Mouse (Mus musculus) spleen, postnatal 4 days (tissue): ENCODE measurements around the gene Anapc16.
A peak's percentile ranks its signal among the peaks of the same experiment; 100 is the strongest.

Experiments
- DNase-seq, 2 experiments: peaks; one replicate each; pipeline ENCODE4 v3.0.0; 2022; ENCODE audit warnings: low spot score in 2 of 2

The Anapc16 gene

DNA sequence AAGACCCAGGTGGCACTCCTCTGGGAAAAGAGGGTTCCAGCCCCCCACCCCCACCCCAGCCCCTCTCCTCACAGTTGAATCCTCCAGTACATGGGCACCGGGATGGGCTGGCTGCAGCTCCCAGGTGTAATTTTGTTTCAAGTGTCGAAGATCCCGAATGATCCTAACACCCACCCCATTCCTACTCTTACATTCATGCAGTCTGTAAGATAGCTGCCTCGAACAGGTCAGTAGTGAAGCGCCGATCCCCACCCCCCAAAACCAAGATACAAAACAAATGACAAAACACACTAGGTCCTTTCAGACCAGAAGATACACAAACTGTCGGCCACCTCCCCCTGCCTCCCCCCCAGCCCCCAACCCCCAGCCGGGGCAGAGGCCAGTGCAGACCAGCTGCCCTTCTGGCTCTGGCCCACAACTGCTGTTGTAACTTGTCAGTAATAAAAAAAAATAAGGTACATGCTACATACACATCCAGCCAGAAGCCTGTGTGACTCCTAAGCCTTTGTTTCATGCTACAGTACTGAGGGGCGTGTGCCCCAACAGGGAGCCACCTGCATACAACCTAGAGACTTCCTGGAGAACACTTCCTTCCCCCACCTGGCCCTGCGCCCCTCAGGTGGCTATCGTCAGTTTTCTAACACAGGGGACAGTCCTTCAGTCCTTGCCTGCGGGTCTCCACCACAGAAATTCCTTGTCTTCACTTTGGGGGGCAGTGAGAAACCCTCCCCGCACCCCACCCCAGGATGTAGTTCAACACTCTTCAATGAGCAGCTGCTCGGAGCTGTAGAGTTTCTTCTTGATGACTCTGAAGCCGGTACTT is 52.9 kb downstream of the Anapc16 start:
- DNase-seq, result no peak

DNA sequence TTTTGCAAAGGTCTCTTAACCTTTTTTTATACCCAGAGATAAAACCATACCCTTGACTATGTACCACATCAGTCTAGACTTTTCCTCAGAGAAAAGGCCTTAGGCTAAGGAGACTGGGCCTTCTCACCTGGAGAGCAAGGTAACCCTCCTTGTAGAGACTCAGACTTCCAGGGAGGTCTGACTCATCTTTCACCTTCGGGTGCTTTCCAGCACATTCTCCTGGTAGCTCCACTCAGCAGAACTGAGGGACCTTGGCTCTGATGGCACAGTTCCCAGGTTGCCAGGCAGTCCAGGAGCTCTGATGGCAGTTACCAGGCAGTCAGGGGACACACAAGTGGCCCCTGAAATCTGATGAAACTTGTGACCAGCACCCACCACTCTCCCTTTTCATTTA is 53.7 kb downstream of the Anapc16 start:
- DNase-seq, result no peak

DNA sequence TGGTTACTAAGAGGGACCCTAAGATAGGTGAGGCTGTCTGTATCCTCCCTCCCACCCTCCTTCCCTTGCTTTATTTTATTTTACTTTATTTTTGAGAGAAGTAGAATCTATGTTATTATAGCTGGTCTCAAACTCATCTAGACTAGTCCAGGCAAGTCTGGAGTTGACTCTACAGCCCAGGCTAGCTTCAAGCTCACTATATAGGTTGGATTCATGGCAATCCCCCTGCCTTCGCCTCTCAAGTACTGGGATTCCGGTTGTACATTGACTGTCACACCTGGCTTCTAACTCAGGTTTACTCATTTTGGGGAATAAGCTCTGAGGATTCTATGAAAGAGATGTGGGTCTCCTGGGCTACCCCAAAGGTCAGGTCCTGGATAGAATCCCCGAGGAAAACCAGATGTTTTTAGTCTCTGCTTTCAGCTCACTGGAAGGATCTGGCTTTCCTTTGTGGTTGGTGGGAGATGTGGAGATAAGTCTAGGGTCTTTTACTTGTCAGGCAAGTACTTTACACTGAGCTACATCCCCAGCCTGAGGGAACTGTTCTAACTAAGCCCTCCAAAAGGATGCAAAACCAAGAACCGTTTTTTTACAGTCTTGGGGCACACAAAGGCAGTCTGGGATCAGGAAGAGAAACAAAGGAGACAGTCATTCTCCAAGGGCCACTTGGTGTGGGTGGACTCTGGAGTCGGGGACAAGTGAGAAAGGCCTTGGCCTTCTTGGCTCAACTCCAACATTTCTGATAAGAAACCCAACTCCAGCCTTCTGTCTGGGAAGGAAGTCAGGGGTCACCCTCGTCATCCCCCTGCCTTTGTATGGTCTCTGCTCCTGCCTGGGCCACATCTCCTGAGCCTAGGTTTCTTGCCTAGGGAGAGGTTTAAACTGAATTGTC is 54.3 kb downstream of the Anapc16 start:
- no peak for DNase-seq

DNA sequence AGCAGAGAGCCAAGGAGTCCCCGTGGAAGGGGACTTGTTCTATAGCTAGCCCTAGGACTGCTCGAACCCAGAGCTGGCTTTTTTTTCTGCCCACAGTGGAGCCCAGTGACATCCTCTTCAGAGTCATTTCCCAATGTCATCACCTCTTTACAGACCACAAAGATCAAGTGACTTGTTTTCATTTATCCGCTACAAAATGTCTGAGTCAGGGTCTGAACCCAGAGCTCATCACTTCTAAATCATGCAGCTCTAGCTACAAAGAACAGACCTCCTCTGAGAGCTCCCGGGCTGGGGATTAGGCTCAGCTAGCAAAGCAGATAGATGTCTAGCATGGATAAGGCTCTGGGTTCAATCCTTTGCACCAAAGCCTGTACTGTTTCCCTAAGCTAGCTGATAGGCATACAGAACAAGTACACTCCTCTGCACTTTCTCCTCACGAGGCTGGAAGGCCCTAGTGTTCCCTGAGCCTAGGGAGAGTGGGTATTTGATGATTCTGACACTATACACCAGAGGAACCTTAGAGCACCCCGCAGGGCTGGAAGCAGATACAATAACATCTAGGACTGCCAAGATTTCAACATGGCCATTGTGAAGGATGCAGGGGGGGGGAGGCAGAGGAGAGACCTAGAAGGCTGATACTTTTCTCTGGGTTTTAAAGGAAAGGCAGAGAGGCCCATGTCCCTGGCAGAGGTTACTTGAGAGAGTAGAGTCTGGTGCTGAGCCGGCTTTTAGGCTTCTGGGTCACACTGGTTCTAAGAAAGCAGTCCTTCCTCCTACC is 55.5 kb downstream of the Anapc16 start:
- no peak for DNase-seq

DNA sequence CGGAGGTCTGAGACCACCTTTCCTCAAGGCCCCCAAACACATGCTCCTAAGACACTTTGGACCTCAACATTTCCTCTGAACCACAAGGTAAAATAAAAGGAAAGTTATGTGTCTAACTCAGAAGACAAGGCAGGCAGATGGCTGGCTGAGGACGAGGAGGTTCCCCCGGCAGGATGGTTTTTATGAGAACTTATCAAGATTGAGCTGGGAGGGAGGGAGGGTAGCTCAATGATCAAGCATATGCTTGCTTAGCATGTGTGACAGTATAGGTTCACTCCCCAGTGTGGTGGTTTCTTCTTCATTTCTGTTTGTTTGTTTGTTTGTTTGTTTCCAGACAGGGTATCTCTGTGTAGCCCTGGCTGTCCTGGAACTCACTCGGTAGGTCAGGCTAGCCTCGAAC is 56.6 kb downstream of the Anapc16 start:
- DNase-seq, result no peak

DNA sequence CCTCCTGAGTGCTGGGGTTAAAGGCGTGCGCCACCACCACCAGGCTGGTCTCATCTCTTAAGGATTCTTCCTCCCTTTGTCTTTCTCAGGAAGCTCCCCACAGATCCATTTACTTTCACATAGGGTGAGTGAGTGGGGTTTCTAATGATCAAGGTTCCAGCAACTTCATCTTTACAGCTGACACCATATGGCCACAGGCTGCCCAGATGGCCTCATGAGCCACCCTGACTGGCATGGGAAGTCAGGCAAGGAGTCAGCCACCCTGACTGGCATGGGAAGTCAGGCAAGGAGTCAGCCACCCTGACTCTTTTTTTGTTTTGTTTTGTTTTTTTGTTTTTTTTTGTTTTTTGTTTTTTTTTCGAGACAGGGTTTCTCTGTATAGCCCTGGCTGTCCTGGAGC is 57.5 kb downstream of the Anapc16 start:
- no peak for DNase-seq

DNA sequence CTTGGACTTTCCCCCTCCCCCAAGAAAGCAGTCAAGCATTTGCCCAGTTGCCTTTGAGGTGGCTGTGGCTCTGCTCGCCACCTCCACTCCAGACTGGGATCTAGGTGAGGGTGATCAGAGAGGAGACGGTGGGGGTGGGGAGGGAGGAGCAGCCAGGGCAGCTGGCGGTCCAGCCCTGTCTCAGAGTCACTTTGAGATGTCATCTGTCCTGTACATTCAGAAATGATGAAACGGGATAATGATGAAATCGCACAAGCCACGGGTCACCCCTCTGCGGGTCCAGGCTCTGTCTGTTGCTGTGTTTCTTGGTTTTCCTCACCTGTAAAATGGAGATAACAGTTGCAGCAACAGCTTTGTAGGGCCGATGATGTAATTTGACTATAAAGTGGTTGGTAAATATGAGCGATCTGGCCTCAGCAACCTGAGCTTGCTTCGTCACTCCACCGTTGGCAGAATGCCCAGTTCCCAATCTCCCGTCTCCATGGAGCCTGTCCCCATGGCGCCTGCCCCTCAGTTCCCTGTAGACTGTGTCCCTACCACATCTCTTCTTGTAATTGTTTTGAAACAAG is 59.4 kb downstream of the Anapc16 start:
- peak; percentile 85 to 93 for DNase-seq

DNA sequence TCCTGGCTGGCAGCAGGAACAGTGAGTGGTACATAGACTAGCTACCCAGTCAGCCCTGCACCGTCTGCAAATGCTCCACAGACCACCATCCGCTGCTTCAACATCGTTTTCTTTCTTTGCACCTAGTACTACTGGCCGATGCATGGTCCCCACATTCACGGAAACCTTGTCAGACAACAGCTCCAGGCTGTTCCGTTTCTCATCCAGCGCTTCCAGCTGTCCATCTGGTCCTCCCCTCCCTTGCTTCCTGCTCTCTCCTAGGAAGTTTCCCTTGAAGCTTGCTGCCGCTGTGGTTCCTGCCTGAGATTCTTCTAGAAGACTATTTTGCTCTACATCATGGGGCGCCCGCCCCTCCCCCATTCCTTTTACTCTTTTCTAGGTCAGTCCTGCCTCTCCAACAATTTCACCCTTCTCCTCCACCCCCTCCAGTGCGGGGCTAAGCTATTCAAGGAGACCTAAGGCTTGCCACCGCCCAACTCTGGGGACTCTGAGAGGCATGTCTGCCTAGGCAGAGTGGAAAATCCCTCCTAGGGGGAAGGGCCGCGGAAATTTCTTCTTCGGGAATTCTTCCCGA is 60.0 kb downstream of the Anapc16 start:
- DNase-seq, result peak in 1 of 2 experiments; percentile 71

DNA sequence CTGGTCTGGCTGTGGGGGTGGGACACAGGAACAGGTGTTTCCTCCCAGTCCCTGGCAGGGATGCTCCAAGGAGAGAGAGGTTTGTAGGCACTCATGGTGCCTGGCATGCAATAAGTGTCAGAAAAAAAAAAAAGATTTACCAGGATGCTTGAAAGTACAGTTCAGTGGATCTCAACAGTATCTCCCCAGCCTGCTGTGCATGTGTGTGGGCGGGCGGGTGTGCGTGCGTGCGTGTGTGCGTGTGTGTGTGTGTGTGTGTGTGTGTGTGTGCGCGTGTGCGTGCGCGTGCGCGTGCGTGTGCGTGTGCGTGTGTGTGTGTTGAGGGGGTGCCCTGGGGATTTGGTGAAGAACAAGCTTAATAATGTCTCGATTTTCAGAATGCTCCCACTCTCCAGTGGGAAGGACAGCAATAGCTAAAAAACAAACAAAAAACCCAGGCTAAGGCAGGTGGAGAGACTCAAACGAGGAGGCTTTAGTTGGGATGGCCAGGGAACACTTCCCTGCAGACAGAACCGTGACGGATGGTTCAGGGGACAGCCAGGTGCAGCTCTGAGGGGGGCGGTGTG is 60.6 kb downstream of the Anapc16 start:
- no peak for DNase-seq

DNA sequence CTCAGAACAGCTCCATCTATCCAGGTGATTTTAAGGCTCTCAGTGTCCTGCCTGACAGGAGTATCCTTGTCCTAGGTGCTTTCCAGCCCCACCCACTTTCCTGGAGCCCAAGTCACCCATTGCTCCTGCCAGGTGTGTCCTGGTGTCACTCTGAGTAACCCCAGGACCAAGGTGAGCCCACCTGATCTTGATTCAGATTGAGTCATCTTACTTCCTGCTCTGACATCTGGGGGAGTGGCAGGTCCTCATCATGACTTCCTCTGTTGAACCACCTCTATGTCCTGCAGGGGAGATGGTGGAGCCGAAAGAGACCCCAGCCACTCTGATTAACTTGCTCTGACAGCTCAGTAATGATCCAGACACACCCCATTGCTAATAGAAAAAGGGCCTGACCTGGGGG is 63.9 kb downstream of the Anapc16 start:
- no peak for DNase-seq

DNA sequence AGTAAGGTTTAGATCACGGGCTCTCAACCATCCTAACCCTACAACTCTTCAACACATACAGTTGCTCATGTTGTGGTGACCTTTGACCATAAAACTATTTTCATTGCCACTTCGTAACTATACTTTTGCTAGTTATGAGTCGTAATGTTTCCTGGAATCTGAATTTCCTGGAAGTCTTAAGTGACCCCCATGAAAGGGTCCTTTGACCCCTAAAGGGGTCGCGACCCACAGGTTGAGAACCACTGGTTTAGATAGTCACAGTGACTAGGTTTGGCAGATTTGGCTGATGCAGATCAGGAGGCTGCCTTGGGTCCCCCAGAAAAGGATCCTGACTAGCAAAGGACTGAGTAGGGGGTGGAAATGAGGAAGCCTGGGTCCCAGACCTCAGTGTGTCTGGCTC is 64.3 kb downstream of the Anapc16 start:
- DNase-seq, result no peak
